24 mouse cellular contexts compared by ENCODE assay signal in the genomic region with DNA sequence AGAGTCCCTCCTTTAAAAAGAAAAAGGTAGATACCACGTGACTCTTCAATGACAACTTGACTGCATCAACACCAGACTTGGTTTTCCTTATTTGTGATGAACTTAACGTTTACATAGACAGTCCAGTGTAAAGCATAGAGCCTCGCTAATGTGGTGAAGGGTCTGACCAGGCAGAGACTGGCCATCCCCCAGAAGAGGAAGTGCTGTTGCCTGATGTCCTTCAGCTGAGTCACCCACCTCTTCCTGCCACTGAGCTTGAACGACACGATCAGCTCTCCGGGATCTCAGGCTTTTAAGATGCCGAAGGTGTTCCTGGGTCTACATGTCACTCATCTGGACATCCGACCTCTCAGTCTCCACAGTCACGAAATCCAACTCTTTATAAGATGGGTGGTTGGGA.
"Had no signal": no experiment of that assay in that cellular context is flagged by ENCODE, and none has a peak within 500 bp of the region (broad histone marks: within the 10 kb centered on the region; RNA-seq: fewer than 3 reads in every experiment).

No protein-coding gene starts in this region.

- H3K4me3 ChIP-seq: gastrocnemius, adult 2 months; heart, adult 2 months; heart, embryonic 13.5 days; heart, embryonic 15.5 days; hindbrain, embryonic 13.5 days; hindbrain, embryonic 15.5 days; left cerebral cortex, adult 2 months; limb, embryonic 10.5 days; limb, embryonic 12.5 days; liver, embryonic 13.5 days had no signal

- H3K4me1 ChIP-seq: hindbrain, embryonic 13.5 days; hindbrain, embryonic 15.5 days; liver, embryonic 13.5 days had no signal

- ATAC-seq: hindbrain, postnatal 0 days; intestine, embryonic 16.5 days had no signal

- DNase-seq: gastrocnemius, adult 2 months; gastrocnemius, postnatal 10 days; gastrocnemius, postnatal 25 days; heart, adult 2 months; heart, postnatal 14 days; heart, postnatal 36 days; kidney, adult 11 months; kidney, adult 8-10 months; kidney, postnatal 14 days; kidney, postnatal 36 days; liver; liver, embryonic 13.5 days had no signal

- H3K4me2 ChIP-seq: heart, embryonic 11.5 days; heart, embryonic 13.5 days; heart, embryonic 15.5 days; hindbrain, embryonic 13.5 days; hindbrain, embryonic 15.5 days; limb, embryonic 12.5 days; liver, embryonic 11.5 days; liver, embryonic 13.5 days had no signal

- H3K27ac ChIP-seq: gastrocnemius, adult 2 months; heart, adult 2 months; heart, embryonic 13.5 days; heart, embryonic 15.5 days; hindbrain, embryonic 13.5 days; hindbrain, embryonic 15.5 days; hindbrain, postnatal 0 days; kidney, postnatal 0 days; left cerebral cortex, adult 2 months; limb, embryonic 10.5 days; limb, embryonic 12.5 days; liver, embryonic 13.5 days had no signal

- H3K9ac ChIP-seq: heart, embryonic 13.5 days; heart, embryonic 15.5 days; hindbrain, embryonic 13.5 days; hindbrain, embryonic 15.5 days; limb, embryonic 12.5 days; liver, embryonic 13.5 days had no signal

- H3K9me3 ChIP-seq: heart, embryonic 13.5 days; heart, embryonic 15.5 days; hindbrain, embryonic 13.5 days; hindbrain, embryonic 15.5 days; limb, embryonic 10.5 days; limb, embryonic 12.5 days; liver, embryonic 13.5 days had no signal

- H3K27me3 ChIP-seq: heart, embryonic 13.5 days; heart, embryonic 15.5 days; hindbrain, embryonic 15.5 days; limb, embryonic 12.5 days; liver, embryonic 13.5 days had no signal

- H3K36me3 ChIP-seq: heart, embryonic 13.5 days; heart, embryonic 15.5 days; hindbrain, embryonic 13.5 days; hindbrain, embryonic 15.5 days; limb, embryonic 10.5 days; limb, embryonic 12.5 days; liver, embryonic 13.5 days had no signal
